Mouse (Mus musculus): Measurements from ENCODE around the gene Tcte1. TPM values are rescaled to one million over a fixed set of nuclear protein-coding genes. Genes with fewer than 3 reads are reported as not detected.

Gene Tcte1
- total RNA-seq (2021): not detected
- long read RNA-seq, experiment 1: 0 reads
- long read RNA-seq, experiment 2: 0 reads

- no peak for DNase-seq (ENCODE audit: low spot score)
Observed at GRCm38 (mm10) chr17:45523263-45523662, at the start of gene Tcte1. Gene Tcte1 (plus strand): TSS chr17:45523434.

- no peak for DNase-seq (ENCODE audit: low spot score)
Observed at GRCm38 (mm10) chr17:45473667-45474066, 49.6 kb upstream of the Tcte1 start.

GRCm38 (mm10) chr17:45474146-45474545 lies 49.1 kb upstream of the Tcte1 start:
- no peak for DNase-seq (ENCODE audit: low spot score)

- peak; percentile 14 for DNase-seq (ENCODE audit: low spot score)
Observed at GRCm38 (mm10) chr17:45474669-45475465, 48.4 kb upstream of the Tcte1 start, which contains the start of gene Spats1. Gene Spats1 (minus strand): TSS chr17:45475415.

- peak; percentile 73 for DNase-seq (ENCODE audit: low spot score)
Observed at GRCm38 (mm10) chr17:45478234-45478825, 44.9 kb upstream of the Tcte1 start.

- no peak for DNase-seq (ENCODE audit: low spot score)
Observed at GRCm38 (mm10) chr17:45480429-45480828, 42.8 kb upstream of the Tcte1 start.

GRCm38 (mm10) chr17:45485581-45485980 lies 37.7 kb upstream of the Tcte1 start:
- no peak for DNase-seq (ENCODE audit: low spot score)

GRCm38 (mm10) chr17:45487216-45487615 lies 36.0 kb upstream of the Tcte1 start:
- DNase-seq (ENCODE audit: low spot score): no peak

GRCm38 (mm10) chr17:45488321-45489254 lies 34.6 kb upstream of the Tcte1 start:
- no peak for DNase-seq (ENCODE audit: low spot score)

GRCm38 (mm10) chr17:45489736-45490135 lies 33.5 kb upstream of the Tcte1 start:
- DNase-seq (ENCODE audit: low spot score): no peak

GRCm38 (mm10) chr17:45490532-45491154 lies 32.6 kb upstream of the Tcte1 start:
- no peak for DNase-seq (ENCODE audit: low spot score)

GRCm38 (mm10) chr17:45495398-45495797 lies 27.8 kb upstream of the Tcte1 start:
- DNase-seq (ENCODE audit: low spot score): no peak

- DNase-seq (ENCODE audit: low spot score): no peak
Observed at GRCm38 (mm10) chr17:45498397-45498796, 24.8 kb upstream of the Tcte1 start.

GRCm38 (mm10) chr17:45499516-45499915 lies 23.7 kb upstream of the Tcte1 start:
- DNase-seq (ENCODE audit: low spot score): no peak

- DNase-seq (ENCODE audit: low spot score): no peak
Observed at GRCm38 (mm10) chr17:45500981-45501380, 22.3 kb upstream of the Tcte1 start.

GRCm38 (mm10) chr17:45502324-45502723 lies 20.9 kb upstream of the Tcte1 start:
- DNase-seq (ENCODE audit: low spot score): no peak

- DNase-seq (ENCODE audit: low spot score): no peak
Observed at GRCm38 (mm10) chr17:45503301-45503973, 19.8 kb upstream of the Tcte1 start.

GRCm38 (mm10) chr17:45505941-45506465 lies 17.2 kb upstream of the Tcte1 start:
- no peak for DNase-seq (ENCODE audit: low spot score)

GRCm38 (mm10) chr17:45506700-45507189 lies 16.5 kb upstream of the Tcte1 start, which contains the start of gene Aars2:
Gene Aars2 (plus strand): TSS chr17:45506841.
- DNase-seq (ENCODE audit: low spot score): peak; percentile 93

GRCm38 (mm10) chr17:45510871-45511270 lies 12.4 kb upstream of the Tcte1 start:
- no peak for DNase-seq (ENCODE audit: low spot score)

Measured in gastrocnemius, adult 18-20 months (tissue).